Mouse (Mus musculus): ENCODE data around the gene Sult2a6.

Gene Sult2a6

GRCm38 (mm10) chr7:14254770-14255169 is at the start of gene Sult2a6:
Gene Sult2a6, minus strand, starts transcription at chr7:14254870.
- no peak for DNase-seq (ENCODE audit: low spot score)

- DNase-seq (ENCODE audit: low spot score), result no peak
These were observed 39.4 kb downstream of the Sult2a6 start for GRCm38 (mm10) chr7:14215231-14215630.

- DNase-seq (ENCODE audit: low spot score), result no peak
These were observed 51.3 kb downstream of the Sult2a6 start for GRCm38 (mm10) chr7:14203417-14203816.

GRCm38 (mm10) chr7:14202487-14202886 is 52.2 kb downstream of the Sult2a6 start:
- no peak for DNase-seq (ENCODE audit: low spot score)

All from testis, postnatal 14 days (tissue).